Mouse (Mus musculus) ES-E14 (cell line): ENCODE measurements around the gene Gatad2b. TPM values are rescaled to one million over a fixed set of nuclear protein-coding genes. Genes with fewer than 3 reads are reported as not detected.

Source experiments
- DNase-seq: peaks from one replicate; pipeline ENCODE4 v3.0.0-alpha.2; 2013; ENCODE audit warnings: low read depth, low spot score
- H3K27ac ChIP-seq: 2 replicates; pipeline ENCODE4 v1.5.1; 2012; ENCODE audit warnings: low read depth, mild to moderate bottlenecking, low read length, moderate library complexity, mixed read lengths; ENCODE audit not compliant: poor library complexity, insufficient read depth, severe bottlenecking
- H3K36me3 ChIP-seq: 2 replicates; pipeline ENCODE4 v1.6.1; 2012; ENCODE audit warnings: mild to moderate bottlenecking, low read length, moderate library complexity, mixed read lengths; ENCODE audit not compliant: control insufficient read depth, poor library complexity, insufficient read depth, severe bottlenecking
- H3K4me1 ChIP-seq, 2 experiments: fragments of 150-350 bp in 1 of 2; sonication (generic) in 1 of 2; 2 replicates each; pipeline ENCODE4 v1.6.1; 2012; ENCODE audit warnings: low read length in 2 of 2, mild to moderate bottlenecking in 1 of 2, mixed read lengths in 1 of 2; ENCODE audit not compliant: control insufficient read depth in 2 of 2, insufficient read depth in 2 of 2, poor library complexity in 1 of 2
- H3K4me3 ChIP-seq, 2 experiments: fragments of 150-350 bp in 1 of 2; sonication (generic) in 1 of 2; 2 replicates each; pipeline ENCODE4 v1.5.1; 2012; ENCODE audit warnings: low read length in 2 of 2, low read depth in 1 of 2, mild to moderate bottlenecking in 1 of 2, mixed read lengths in 1 of 2; ENCODE audit not compliant: insufficient read depth in 1 of 2, poor library complexity in 1 of 2, severe bottlenecking in 1 of 2
- H3K9ac ChIP-seq: 2 replicates; pipeline ENCODE4 v1.6.1; 2012; ENCODE audit warnings: low read depth, mild to moderate bottlenecking, low read length, mixed read lengths; ENCODE audit not compliant: poor library complexity, insufficient read depth, severe bottlenecking
- H3K9me3 ChIP-seq: fragments of 150-350 bp; sonication (generic); 2 replicates; pipeline ENCODE4 v1.6.1; 2012; ENCODE audit warnings: low read depth, mild to moderate bottlenecking, low read length; ENCODE audit not compliant: control insufficient read depth, insufficient read depth
- CHD2 ChIP-seq: IDR thresholded peaks from 2 replicates; pipeline ENCODE4 v1.6.1; 2014; ENCODE audit warnings: mild to moderate bottlenecking, low read depth, low read length, inconsistent platforms
- HCFC1 ChIP-seq: IDR thresholded peaks from 2 replicates; pipeline ENCODE4 v1.6.1; 2012; ENCODE audit warnings: low read length, inconsistent platforms, borderline replicate concordance; ENCODE audit not compliant: insufficient read depth
- MAFK ChIP-seq: IDR thresholded peaks from 2 replicates; pipeline ENCODE4 v1.6.1; 2014; ENCODE audit warnings: mild to moderate bottlenecking, low read depth, low read length, inconsistent platforms; ENCODE audit not compliant: insufficient read depth
- ZC3H11A ChIP-seq: IDR thresholded peaks from 2 replicates; pipeline ENCODE4 v1.6.1; 2012; ENCODE audit warnings: low read depth, mild to moderate bottlenecking, inconsistent platforms, low read length, borderline replicate concordance
- ZNF384 ChIP-seq: IDR thresholded peaks from 2 replicates; pipeline ENCODE4 v1.6.1; 2012; ENCODE audit warnings: low read depth, low read length, inconsistent platforms
- in situ Hi-C, 2 experiments: fragments of 600-800 bp; cut with MboI; formaldehyde crosslinking; loops; one replicate each; pipeline ENCODE4 v1.15.1; 2025; ENCODE audit warnings: low sequenced_read_pairs in 2 of 2, inconsistent platforms in 1 of 2; ENCODE audit not compliant: unreplicated experiment in 2 of 2
- total RNA-seq: library from RNA; depleted of rRNA; stranded (reverse); fragments of 300-350 nt; gene quantifications from 2 replicates; pipeline ENCODE4 v1.2.3, GENCODE M21; 2012

Gene Gatad2b
- total RNA-seq, 1 experiment = 20.9 TPM

DNA sequence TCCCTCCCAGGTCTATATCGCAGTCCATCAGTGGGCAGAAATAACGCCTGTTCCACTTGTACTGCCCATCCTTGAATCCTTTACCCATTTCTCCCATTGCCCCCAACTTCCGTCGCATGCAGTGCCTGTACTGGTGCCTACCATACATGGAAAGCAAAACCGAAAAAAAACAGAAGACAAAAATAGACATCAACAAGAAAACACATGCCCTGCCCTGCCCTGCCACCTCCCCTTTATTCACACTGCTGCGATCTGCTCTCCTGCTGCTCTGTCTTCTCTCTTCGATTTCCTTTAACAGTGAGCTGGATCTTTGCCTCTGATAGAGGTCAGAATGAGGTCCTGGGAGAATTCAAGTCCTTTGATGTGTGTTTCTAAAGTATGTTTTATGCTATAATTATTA lies 65.0 kb downstream of the Gatad2b start:
- DNase-seq = no peak
- Histone ChIP-seq H3K36me3 (peaks cover 33% of the 10 kb centered on the region), H3K27ac (no peak overlapping the region)

DNA sequence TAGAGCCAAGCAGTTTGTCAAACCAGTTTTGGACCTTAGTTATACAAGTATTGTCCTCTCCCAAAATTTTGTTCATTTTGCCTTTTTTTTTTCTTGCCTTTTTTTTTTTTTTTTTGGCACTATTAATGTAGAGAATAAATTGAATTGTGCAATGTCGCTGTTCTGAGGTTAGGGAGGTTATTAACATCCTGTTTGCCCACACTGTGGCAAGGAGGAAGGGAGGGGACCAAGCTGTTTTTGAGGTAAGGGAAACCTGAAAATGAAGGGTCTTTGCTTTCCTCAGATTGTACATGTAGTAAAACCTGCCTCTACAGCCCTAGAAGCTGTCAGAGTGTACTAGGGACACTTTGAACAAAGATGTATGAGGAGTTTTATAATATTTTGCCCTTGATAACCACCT lies 66.3 kb downstream of the Gatad2b start:
- no peak for DNase-seq
- in situ Hi-C loops = no loop called here
- Histone ChIP-seq H3K4me3 (no peak overlapping the region), H3K36me3 (peaks cover 26% of the 10 kb centered on the region), H3K9me3 (no peaks in the 10 kb centered on the region), H3K9ac (no peak overlapping the region), H3K27ac (no peak overlapping the region), H3K4me1 (peaks cover 0 to 2% of the 10 kb centered on the region in 2 experiments; a peak in 2 of 4 replicates)
- TF ChIP-seq ZC3H11A (no peak), CHD2 (no peak), HCFC1 (no peak), MAFK (no peak), ZNF384 (no peak)

More for the DNA sequence above, 65.0 kb downstream of the Gatad2b start:
- Histone ChIP-seq H3K4me3 (no peak overlapping the region), H3K9me3 (no peaks in the 10 kb centered on the region), H3K9ac (no peak overlapping the region), H3K4me1 (no peaks in the 10 kb centered on the region; a peak in 1 of 4 replicates)
- in situ Hi-C loops = no loop called here
- TF ChIP-seq ZNF384 (no peak), CHD2 (no peak), HCFC1 (no peak), MAFK (no peak), ZC3H11A (no peak)

DNA sequence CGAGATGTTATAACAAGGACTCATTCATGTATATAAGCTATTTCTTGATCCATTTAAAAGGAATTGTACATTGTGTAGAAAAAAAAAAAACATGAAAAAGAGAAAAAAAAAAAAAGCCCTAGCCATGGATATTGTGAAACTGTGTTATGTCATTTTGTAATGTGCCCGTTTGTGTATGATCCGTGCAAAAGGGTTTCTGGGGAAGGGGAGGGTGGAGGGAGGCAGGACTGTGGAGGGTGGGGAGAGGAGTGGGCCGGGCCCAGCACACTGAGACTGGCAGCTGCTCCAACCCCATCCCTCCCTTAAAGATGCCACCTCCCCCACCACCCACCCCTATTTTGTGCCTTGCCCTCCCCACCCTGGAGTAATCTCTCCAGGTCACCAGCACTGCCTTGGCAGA lies 68.5 kb downstream of the Gatad2b start:
- in situ Hi-C loops = no loop called here
- DNase-seq = no peak
- Histone ChIP-seq H3K27ac (no peak overlapping the region), H3K4me3 (no peak overlapping the region), H3K36me3 (peaks cover 15% of the 10 kb centered on the region), H3K9me3 (no peaks in the 10 kb centered on the region), H3K9ac (no peak overlapping the region), H3K4me1 (peaks cover 0 to 2% of the 10 kb centered on the region in 2 experiments; a peak in 2 of 4 replicates)
- TF ChIP-seq HCFC1 (no peak), CHD2 (no peak), MAFK (no peak), ZC3H11A (no peak), ZNF384 (no peak)

DNA sequence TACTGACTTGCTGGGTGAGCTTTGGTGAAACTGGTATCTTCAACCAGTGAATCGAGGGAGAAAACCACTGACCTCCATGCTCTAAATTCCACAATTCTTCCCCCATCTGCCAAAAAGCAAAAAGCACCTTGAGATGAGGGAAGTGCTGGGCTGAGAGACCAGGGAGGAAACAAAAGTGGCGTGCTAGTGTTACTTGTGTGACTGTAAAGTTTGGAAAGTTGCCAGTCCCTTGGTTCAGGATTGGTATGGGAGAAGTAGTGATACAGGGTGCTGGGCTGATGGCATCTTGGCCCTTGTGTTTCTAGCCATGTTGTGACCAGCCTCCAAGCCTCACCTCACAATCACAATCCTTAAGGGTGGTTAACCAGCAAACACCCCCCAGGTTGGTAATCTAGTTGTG lies 69.4 kb downstream of the Gatad2b start:
- no peak for DNase-seq
- in situ Hi-C loops = no loop called here

More for the DNA sequence above, 69.4 kb downstream of the Gatad2b start:
- Histone ChIP-seq H3K36me3 (peaks cover 15% of the 10 kb centered on the region), H3K9ac (no peak overlapping the region), H3K4me1 (peaks cover 0 to 2% of the 10 kb centered on the region in 2 experiments; a peak in 2 of 4 replicates), H3K4me3 (no peak overlapping the region), H3K27ac (no peak overlapping the region), H3K9me3 (no peaks in the 10 kb centered on the region)
- TF ChIP-seq CHD2 = no peak
- no peak for TF ChIP-seq ZNF384
- no peak for TF ChIP-seq MAFK
- TF ChIP-seq HCFC1 = no peak
- no peak for TF ChIP-seq ZC3H11A
